Mouse (Mus musculus): Measurements from ENCODE around the gene B3gnt4. TPM values are rescaled to one million over a fixed set of nuclear protein-coding genes. Genes with fewer than 3 reads are reported as not detected.
"Not testable (repeated sequence)": the region's sequence is repeated elsewhere in the genome, so short reads cannot be mapped to it uniquely, and the experiment has no call there.

Gene B3gnt4
- polyA plus RNA-seq, 1 experiment from 2014 or later: 2.0 TPM

DNA sequence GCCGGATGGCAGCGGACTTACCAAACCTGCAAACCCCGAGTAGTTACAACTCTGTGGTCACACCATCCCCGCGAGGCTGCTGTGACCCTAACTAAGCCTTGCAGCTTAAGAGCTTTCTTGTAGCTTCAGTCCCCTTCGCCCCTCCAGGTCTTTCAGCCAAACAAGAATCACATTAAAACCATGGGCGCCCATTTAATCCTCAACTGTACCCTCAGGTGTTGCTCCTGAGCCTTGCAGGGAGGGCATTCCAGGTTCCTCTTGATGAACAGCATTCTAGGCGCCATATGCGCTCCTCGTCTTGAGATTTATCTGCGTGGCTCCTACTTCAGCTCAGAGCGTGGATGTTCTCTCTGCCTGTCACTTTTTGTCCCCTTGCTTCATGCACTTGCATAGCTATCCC is 1.3 kb upstream of the B3gnt4 start:
- Histone ChIP-seq H3K27ac (replicated peaks) (peak overlapping the region; percentile 82), H3K36me3 (replicated peaks) (peaks cover 32% of the 10 kb centered on the region), H3K4me1 (peaks cover 25% of the 10 kb centered on the region), H3K27me3 (replicated peaks; ENCODE audit: low read depth, poor library complexity, severe bottlenecking) (peaks cover 46% of the 10 kb centered on the region), H3K9me3 (no peaks in the 10 kb centered on the region), H3K4me3 (peak overlapping the region; percentile 70)
- 7% methylated on average over 12 of the region's 12 CpGs for WGBS
- DNase-seq (ENCODE audit: low spot score): no peak

DNA sequence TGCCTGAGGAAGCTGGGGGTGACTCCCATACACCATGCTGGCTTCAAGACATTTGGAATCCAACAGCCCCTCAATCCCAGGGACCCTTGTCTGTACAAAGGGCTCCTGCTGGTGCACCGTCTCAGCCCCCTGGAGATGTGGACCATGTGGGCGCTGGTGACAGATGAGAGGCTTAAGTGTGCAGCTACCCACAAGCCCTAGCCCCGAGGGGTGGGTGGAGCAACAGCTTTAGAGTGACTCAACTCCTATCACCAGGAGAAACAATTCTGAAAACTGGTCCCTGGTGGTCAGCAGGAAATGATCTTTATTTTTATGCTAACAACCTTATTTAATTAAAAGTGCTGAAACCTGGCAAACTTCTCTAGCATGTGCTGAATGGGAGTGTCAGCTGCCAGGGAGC is 1.2 kb downstream of the B3gnt4 start:
- WGBS: 80% methylated on average over 3 of the region's 3 CpGs
- Histone ChIP-seq H3K4me1 (peaks cover 22% of the 10 kb centered on the region), H3K27me3 (replicated peaks; ENCODE audit: low read depth, poor library complexity, severe bottlenecking) (peaks cover 41% of the 10 kb centered on the region), H3K36me3 (replicated peaks) (peaks cover 55% of the 10 kb centered on the region)
- H3K4me3 ChIP-seq; H3K27ac ChIP-seq (replicated peaks); H3K9me3 ChIP-seq; DNase-seq (ENCODE audit: low spot score): not testable (repeated sequence)

DNA sequence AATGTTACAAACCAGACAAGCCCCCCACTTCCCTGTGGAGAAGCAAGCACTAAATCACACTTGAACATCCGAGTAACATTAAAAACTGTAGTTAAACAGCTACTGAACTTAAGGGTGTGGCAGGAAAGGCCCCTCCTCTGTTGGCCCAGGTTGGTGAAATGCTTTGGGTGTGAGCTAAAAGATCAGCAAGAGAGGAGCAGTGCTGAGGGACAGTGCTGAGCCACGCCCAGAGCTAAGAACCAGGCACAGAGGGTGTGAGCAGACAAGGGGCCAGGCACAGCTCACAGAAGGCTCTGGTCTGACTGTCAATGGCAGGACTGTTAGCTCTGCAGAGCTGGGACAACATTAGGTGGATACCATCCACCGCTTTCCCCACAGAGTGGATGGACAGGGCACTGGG is 1.8 kb downstream of the B3gnt4 start:
- Histone ChIP-seq H3K9me3 (no peaks in the 10 kb centered on the region), H3K36me3 (replicated peaks) (peaks cover 61% of the 10 kb centered on the region), H3K27me3 (replicated peaks; ENCODE audit: low read depth, poor library complexity, severe bottlenecking) (peaks cover 34% of the 10 kb centered on the region), H3K27ac (replicated peaks) (no peak overlapping the region), H3K4me1 (peaks cover 22% of the 10 kb centered on the region), H3K4me3 (no peak overlapping the region)
- 81% methylated on average over 3 of the region's 3 CpGs for WGBS
- no peak for DNase-seq (ENCODE audit: low spot score)

DNA sequence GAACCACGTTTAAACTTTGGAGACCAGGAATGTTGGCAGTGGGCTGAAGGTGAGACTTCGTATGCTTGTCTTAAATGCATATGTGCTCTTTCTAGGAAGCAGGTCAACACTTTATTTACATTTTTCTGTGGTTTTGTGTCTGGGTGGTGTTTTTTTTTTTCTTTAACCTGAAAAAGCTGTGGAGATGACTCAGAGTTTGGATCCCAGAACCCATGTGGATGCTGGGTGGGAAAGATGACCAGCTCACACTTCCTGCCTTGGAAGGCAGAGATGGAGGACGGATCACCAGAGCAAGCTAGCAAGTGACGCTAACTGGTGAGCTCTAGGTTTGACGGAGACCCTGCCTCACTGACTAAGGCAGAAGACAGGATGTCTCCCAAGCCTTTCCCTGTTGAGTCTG is 4.6 kb downstream of the B3gnt4 start:
- no peak for DNase-seq (ENCODE audit: low spot score)
- H3K27me3 ChIP-seq (replicated peaks; ENCODE audit: low read depth, poor library complexity, severe bottlenecking): peaks cover 10% of the 10 kb centered on the region
- H3K27ac ChIP-seq (replicated peaks): no peak overlapping the region
- no peaks in the 10 kb centered on the region for H3K4me1 ChIP-seq
- no peak overlapping the region for H3K4me3 ChIP-seq
- no peaks in the 10 kb centered on the region for H3K9me3 ChIP-seq
- 90% methylated on average over 5 of the region's 5 CpGs for WGBS
- peaks cover 88% of the 10 kb centered on the region for H3K36me3 ChIP-seq (replicated peaks)

DNA sequence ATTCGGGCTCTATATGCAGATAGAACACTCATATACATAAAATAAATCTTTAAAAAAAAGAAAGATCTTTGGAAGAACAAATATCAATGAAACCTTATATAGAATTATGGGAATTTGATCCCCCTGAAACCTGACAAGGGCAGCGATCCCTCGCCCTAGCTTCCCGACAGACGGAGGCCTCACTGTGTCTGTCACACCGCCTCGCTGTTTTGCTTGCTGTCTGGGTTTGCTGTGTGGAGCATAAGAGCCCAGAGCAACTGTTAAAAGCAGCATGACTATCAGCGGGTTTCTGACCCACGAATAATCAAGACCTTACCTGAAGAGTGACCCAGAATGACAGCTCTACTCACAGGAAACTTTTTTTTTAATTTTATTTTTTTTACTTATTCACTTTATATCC is 10.4 kb downstream of the B3gnt4 start:
- DNase-seq (ENCODE audit: low spot score): no peak
- H3K36me3 ChIP-seq (replicated peaks): peaks cover 43% of the 10 kb centered on the region
- H3K9me3 ChIP-seq: no peaks in the 10 kb centered on the region
- H3K27ac ChIP-seq (replicated peaks): no peak overlapping the region
- H3K27me3 ChIP-seq (replicated peaks; ENCODE audit: low read depth, poor library complexity, severe bottlenecking): no peaks in the 10 kb centered on the region
- H3K4me3 ChIP-seq: no peak overlapping the region
- peaks cover 30% of the 10 kb centered on the region for H3K4me1 ChIP-seq
- WGBS: 88% methylated on average over 9 of the region's 9 CpGs

DNA sequence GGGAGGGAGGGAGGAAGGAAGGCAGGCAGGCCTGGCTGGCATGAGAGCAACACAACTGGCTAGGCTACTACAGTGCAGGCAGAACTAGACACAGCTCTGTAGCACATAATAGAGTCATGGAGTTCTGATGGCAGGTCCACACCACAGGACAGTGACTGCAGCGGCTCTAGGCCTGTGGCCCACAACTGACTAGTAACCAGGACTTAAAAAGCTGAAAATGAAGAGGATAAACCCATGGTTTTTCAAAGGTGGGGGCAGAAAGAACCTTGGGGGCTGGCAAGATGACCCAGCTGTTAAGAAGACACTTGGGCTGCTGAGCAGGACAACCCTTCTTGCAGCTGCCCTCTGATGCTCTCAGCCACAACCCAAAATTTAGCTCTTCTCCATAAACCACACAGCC is 11.4 kb downstream of the B3gnt4 start:
- no peak overlapping the region; the same call in 1 of the 2 replicates for H3K4me3 ChIP-seq
- DNase-seq (ENCODE audit: low spot score): no peak
- H3K36me3 ChIP-seq (replicated peaks): peaks cover 33% of the 10 kb centered on the region
- H3K27ac ChIP-seq (replicated peaks): no peak overlapping the region
- WGBS: 89% methylated on average over 1 of the region's 1 CpGs
- no peaks in the 10 kb centered on the region for H3K9me3 ChIP-seq
- H3K4me1 ChIP-seq: peaks cover 30% of the 10 kb centered on the region
- no peaks in the 10 kb centered on the region for H3K27me3 ChIP-seq (replicated peaks; ENCODE audit: low read depth, poor library complexity, severe bottlenecking)

DNA sequence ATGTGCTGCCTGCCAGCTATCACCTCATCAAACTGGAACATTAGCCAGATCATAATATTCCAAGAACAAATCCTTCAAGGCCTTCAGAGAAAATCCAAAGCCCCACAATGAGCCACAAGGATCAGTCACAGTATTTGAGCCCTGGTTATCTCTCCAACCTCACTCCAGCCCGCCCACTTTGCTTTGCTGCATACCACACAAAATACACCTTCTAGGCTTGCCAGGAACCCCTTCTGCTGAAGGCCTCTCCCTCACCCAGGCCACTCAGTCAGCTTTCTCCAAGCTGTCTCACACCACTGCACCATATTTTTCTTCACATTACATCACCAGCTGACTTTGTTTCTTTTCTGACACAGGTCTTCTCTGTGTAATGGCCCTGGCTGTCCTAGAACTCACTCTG is 11.9 kb downstream of the B3gnt4 start:
- DNase-seq (ENCODE audit: low spot score): no peak

DNA sequence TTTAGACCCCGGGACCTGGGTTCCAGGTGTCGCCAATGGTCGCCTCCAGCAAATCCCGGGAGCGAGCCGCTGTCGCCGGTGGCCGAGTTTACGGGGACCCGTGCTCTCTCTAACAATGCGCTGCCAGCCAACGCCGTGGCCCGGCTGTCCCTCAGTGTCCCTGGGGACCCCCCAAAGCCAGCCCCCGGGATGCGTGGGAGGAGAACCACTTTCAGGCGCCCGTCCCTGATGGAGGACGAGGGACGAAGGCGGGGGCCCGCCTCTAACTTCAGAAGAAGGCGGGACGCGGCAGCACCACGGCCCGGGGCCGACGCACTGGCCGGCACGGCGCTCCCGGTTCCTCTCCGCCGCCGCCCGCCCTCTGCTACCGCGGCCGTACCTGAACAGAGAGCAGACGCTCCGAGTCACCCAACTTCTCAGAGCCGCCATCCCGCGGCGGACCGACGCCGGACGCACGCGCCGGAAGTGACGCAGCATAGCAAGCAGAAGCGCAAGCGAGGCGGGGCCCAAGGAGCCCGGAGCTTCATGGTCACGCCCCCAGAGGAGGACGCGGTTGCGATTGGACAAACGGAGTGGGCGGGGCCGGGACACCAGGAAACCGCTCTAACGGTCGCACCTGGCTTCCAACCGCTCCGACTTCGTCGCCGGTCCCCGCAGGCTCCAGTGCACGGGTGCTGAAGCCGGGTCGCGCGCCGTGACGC is 13.6 kb downstream of the B3gnt4 start, which contains the start of gene Diablo:
Diablo (minus strand) TSS at position 485 of the 701 bp plus-strand sequence.
- WGBS: under 1% methylated on average over 82 of the region's 82 CpGs
- no peaks in the 10 kb centered on the region for H3K27me3 ChIP-seq (replicated peaks; ENCODE audit: low read depth, poor library complexity, severe bottlenecking)

More for the DNA sequence above, 11.9 kb downstream of the B3gnt4 start:
- H3K9me3 ChIP-seq: no peaks in the 10 kb centered on the region
- 0 out of 2 replicates have a peak overlapping the region, but pooled peaks have one; percentile 11 for H3K4me3 ChIP-seq
- no peak overlapping the region for H3K27ac ChIP-seq (replicated peaks)
- H3K4me1 ChIP-seq: peaks cover 30% of the 10 kb centered on the region
- no peaks in the 10 kb centered on the region for H3K27me3 ChIP-seq (replicated peaks; ENCODE audit: low read depth, poor library complexity, severe bottlenecking)
- WGBS: 88% methylated on average over 1 of the region's 1 CpGs
- H3K36me3 ChIP-seq (replicated peaks): peaks cover 30% of the 10 kb centered on the region

DNA sequence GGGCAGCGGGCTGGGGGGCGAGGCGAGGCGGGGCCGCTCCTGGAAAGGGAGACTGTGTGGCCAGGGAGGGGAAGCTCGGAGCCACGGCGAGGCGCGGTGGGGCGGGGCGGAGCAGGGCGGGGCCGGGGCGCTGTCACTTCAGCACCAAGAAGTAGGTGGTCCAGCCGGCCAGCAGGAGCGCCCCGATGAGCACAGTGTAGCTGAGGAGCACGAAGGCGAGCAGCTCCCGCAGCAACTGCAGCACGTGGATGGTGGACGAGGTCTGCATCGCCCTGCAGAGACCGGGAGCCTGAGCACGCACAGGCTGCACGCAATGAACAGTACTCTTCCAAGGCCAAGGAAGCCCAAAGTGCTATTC is 14.1 kb downstream of the B3gnt4 start:
- Histone ChIP-seq H3K27me3 (replicated peaks; ENCODE audit: low read depth, poor library complexity, severe bottlenecking) (no peaks in the 10 kb centered on the region), H3K36me3 (replicated peaks) (peaks cover 28% of the 10 kb centered on the region), H3K4me1 (peaks cover 30% of the 10 kb centered on the region), H3K9me3 (no peaks in the 10 kb centered on the region), H3K4me3 (peak overlapping the region; percentile 80), H3K27ac (replicated peaks) (peak overlapping the region; percentile 84; the same call in 1 of the 2 replicates)
- DNase-seq (ENCODE audit: low spot score): no peak
- 1% methylated on average over 27 of the region's 27 CpGs for WGBS

More for the DNA sequence above, 13.6 kb downstream of the B3gnt4 start, which contains the start of gene Diablo:
- H3K9me3 ChIP-seq: no peaks in the 10 kb centered on the region
- H3K36me3 ChIP-seq (replicated peaks): peaks cover 27% of the 10 kb centered on the region
- DNase-seq (ENCODE audit: low spot score): peak; percentile 99
- peak within 1 kb of the TSS; percentile 84 for H3K27ac ChIP-seq (replicated peaks)
- peaks cover 30% of the 10 kb centered on the region for H3K4me1 ChIP-seq
- peak within 1 kb of the TSS; percentile 80 for H3K4me3 ChIP-seq

DNA sequence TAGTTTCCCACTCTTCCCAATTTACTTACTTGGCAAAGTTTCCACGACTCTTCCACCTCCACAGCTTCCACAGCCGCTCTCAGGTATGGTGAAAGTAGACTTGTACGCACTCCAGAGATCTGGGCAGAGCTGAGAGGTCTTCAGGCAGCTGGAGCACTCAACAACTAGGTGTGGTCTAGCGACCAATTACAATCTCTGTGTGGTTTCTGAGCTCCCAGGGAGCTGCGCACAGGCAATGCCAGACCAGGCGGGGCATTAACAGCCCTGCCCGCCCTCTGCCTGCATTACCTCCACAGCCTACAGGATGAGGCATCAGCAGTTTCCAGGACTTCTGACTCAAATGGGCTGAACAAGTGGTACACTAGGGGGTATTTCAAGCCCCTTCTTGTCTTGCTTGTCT is 15.0 kb downstream of the B3gnt4 start, which contains the start of gene Gm49027:
Gm49027 (minus strand) TSS at position 208 of the 400 bp plus-strand sequence.
- DNase-seq (ENCODE audit: low spot score): no peak
- H3K27me3 ChIP-seq (replicated peaks; ENCODE audit: low read depth, poor library complexity, severe bottlenecking): no peaks in the 10 kb centered on the region
- WGBS: 84% methylated on average over 7 of the region's 7 CpGs

DNA sequence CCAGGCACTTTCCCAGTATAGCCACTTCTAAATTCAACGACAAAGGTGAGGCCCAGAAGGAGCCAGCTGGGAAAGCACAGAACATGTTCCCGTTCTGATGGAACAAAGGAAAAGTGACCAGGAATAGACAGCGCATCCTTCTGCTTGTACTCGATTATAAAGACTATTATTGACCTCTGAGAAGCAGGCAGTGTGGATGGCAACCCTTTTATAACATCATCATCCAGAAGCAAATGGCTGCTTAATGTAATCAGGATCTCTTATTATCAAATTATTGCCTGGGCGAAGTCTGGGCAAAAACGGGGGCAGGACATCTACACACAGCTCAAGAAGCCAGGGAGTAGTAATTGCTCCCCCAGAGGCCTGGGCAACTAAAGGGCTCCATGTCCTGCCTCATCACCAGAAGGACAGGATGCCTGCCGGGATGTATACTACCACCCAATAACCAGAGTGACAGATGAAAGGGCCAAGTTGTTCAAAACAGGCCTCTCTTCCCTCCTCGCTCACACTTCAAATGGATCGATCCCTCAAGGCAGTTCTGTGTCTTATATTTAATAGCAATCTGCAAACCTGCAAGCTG is 15.7 kb downstream of the B3gnt4 start:
- Histone ChIP-seq H3K9me3 (no peaks in the 10 kb centered on the region), H3K27ac (replicated peaks) (no peak overlapping the region), H3K4me1 (peaks cover 30% of the 10 kb centered on the region), H3K36me3 (replicated peaks) (peaks cover 37% of the 10 kb centered on the region), H3K27me3 (replicated peaks; ENCODE audit: low read depth, poor library complexity, severe bottlenecking) (no peaks in the 10 kb centered on the region), H3K4me3 (no peak overlapping the region)
- no peak for DNase-seq (ENCODE audit: low spot score)
- 92% methylated on average over 9 of the region's 9 CpGs for WGBS

More for the DNA sequence above, 15.0 kb downstream of the B3gnt4 start, which contains the start of gene Gm49027:
- H3K36me3 ChIP-seq (replicated peaks): peaks cover 30% of the 10 kb centered on the region
- H3K4me1 ChIP-seq: peaks cover 30% of the 10 kb centered on the region
- H3K4me3 ChIP-seq: peak within 1 kb of the TSS; percentile 80
- peak within 1 kb of the TSS; percentile 84; the same call in 1 of the 2 replicates for H3K27ac ChIP-seq (replicated peaks)
- no peaks in the 10 kb centered on the region for H3K9me3 ChIP-seq

DNA sequence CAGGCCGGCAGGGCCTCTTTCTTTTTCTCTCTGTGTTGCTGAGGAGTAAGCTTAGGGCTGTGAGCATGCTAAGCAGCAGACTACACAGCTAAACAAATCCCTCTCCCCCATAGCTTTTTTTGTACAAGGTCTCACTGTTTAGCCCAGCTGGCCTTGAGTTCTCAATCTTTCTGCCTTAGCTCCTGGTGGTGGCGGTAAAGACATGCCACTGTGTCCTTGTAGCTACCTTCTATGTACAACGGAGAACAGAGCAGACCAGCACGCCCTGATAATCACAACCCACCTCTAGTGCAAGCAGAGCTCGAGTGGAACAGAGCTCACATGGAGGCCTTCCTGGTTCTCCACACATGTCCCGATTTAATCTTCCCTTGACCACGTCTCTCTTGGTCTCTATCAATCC is 18.4 kb downstream of the B3gnt4 start:
- 80% methylated on average over 7 of the region's 7 CpGs for WGBS
- DNase-seq (ENCODE audit: low spot score): no peak
- Histone ChIP-seq H3K36me3 (replicated peaks) (peaks cover 64% of the 10 kb centered on the region), H3K27ac (replicated peaks) (no peak overlapping the region), H3K4me1 (peaks cover 8% of the 10 kb centered on the region), H3K27me3 (replicated peaks; ENCODE audit: low read depth, poor library complexity, severe bottlenecking) (no peaks in the 10 kb centered on the region), H3K4me3 (no peak overlapping the region), H3K9me3 (no peaks in the 10 kb centered on the region)

DNA sequence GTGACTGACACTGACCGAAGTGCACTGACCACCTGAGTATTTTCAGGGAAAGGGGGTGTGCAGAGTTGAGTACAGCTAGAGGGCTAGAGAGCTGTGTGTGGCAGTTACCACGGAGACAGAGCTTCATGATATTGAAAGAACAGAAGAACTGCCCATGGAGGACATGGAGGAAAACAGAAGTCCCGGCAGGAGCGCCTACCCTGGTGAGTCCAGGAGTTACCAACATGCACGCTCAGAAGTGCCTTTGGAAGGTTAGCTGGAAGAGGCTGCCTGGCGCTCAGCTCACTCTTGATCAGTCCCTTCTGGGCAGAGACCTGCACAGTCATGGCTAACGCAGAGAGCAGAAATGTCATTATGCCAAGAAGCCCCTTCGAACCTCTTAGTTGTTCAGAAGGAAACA is 19.8 kb downstream of the B3gnt4 start:
- H3K36me3 ChIP-seq (replicated peaks): peaks cover 77% of the 10 kb centered on the region
- no peaks in the 10 kb centered on the region for H3K4me1 ChIP-seq
- WGBS: 90% methylated on average over 8 of the region's 8 CpGs
- H3K9me3 ChIP-seq: no peaks in the 10 kb centered on the region
- DNase-seq (ENCODE audit: low spot score): no peak
- H3K27me3 ChIP-seq (replicated peaks; ENCODE audit: low read depth, poor library complexity, severe bottlenecking): no peaks in the 10 kb centered on the region
- no peak overlapping the region for H3K27ac ChIP-seq (replicated peaks)
- H3K4me3 ChIP-seq: no peak overlapping the region

All from embryonic facial prominence, embryonic 10.5 days (tissue).